Mouse (Mus musculus): ENCODE measurements around the gene 1810049J17Rik. TPM values are rescaled to one million over a fixed set of nuclear protein-coding genes. Genes with fewer than 3 reads are reported as not detected.

1810049J17Rik gene
- polyA plus RNA-seq, 1 experiment: 9.7 TPM

DNA sequence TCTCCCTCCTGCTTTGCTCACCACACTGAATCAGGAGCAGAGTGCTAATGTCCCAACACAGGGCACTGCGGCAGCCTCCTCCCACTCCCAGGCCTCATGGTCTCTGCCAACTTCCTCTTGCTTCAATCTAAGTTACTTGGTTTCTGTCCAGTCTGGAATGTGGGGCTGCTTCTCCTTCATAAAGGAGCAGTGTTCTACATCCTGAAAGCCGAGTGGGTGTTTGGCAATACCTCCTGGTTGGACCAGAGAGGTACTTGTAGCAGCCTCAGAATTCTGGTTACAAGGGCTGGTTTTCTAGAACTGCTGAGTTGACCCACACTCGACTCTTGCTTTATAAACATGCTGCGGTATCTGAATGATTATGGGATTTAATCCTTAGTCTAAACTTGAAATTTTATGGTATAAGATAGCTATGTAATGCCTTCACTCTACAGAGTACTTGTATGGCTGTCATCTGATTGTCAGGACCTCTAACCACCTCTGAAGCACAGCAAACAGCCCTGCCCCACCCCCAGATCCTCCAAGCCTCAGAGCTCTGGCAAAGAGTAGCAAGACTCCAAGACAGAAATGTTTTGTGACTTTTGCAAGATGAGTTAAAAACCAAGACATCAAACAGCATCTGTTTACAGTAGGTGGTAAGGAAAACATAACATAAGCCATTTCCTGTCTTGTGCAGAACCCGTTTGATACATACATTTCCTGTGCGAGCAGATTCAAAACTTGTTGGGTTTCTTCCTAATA is 36.7 kb downstream of the 1810049J17Rik start:
- TF ChIP-seq MYOG (IDR thresholded peaks at IDR 0.05; ENCODE audit: control insufficient read depth in 1 of 3, insufficient read depth in 1 of 3, insufficient read length in 2 of 3, low read depth in 2 of 3): no peak
- no peak for TF ChIP-seq MAX (IDR thresholded peaks at IDR 0.05; ENCODE audit: low read depth)
- no peak for TF ChIP-seq POLR2AphosphoS2 (IDR thresholded peaks at IDR 0.05; ENCODE audit: insufficient read length, low read depth)
- no peak for TF ChIP-seq SRF (IDR thresholded peaks at IDR 0.05; ENCODE audit: control insufficient read depth, insufficient read length, low read depth)
- no peak for TF ChIP-seq REST (IDR thresholded peaks at IDR 0.05; ENCODE audit: insufficient read depth, insufficient read length)
- no peak for TF ChIP-seq USF1 (IDR thresholded peaks at IDR 0.05; ENCODE audit: low read depth)
- TF ChIP-seq MYOD1 (IDR thresholded peaks at IDR 0.05; ENCODE audit: control insufficient read depth in 1 of 3, insufficient read length in 2 of 3, low read depth in 2 of 3): no peak
- no peak for TF ChIP-seq POLR2A (IDR thresholded peaks at IDR 0.05; ENCODE audit: insufficient read length, low read depth)
- TF ChIP-seq CEBPB (IDR thresholded peaks at IDR 0.05; ENCODE audit: insufficient read depth, poor library complexity, severe bottlenecking): no peak
- no peak overlapping the region for H3K4me2 ChIP-seq (ENCODE audit: low read depth)
- H3K4me3 ChIP-seq: no peak overlapping the region
- no peak overlapping the region for H3ac ChIP-seq (ENCODE audit: control insufficient read depth, insufficient read length)
- H3K27me3 ChIP-seq (ENCODE audit: control insufficient read depth, insufficient read depth, insufficient read length): peaks cover 3% of the 10 kb centered on the region
- H3K36me3 ChIP-seq (ENCODE audit: control insufficient read depth, insufficient read depth): no peaks in the 10 kb centered on the region
- H3K79me2 ChIP-seq (ENCODE audit: control insufficient read depth, insufficient read depth): no peaks in the 10 kb centered on the region

DNA sequence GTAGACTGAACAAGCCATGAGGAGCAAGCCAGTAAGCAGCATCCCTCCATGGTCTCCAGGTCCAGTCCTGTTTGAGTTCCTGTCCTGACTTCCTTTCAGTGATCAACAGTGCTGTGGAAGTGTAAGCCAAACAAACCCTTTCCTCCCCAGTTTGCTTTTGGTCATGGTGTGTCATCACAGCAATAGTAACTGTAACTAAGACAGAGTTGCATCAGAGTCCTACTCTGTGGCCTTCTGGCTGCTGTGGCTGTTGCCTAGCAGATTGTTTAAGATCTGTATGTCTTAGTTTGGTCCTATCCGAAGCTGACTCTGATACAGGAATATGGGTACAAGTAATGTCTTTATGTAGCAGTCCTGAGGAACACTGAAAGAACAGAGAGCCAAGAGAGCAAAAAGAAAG is 41.9 kb downstream of the 1810049J17Rik start:
- Histone ChIP-seq H3K4me3 (no peak overlapping the region), H3K36me3 (ENCODE audit: control insufficient read depth, insufficient read depth) (no peaks in the 10 kb centered on the region), H3ac (ENCODE audit: control insufficient read depth, insufficient read length) (no peak overlapping the region), H3K4me2 (ENCODE audit: low read depth) (no peak overlapping the region), H3K27me3 (ENCODE audit: control insufficient read depth, insufficient read depth, insufficient read length) (no peaks in the 10 kb centered on the region), H3K79me2 (ENCODE audit: control insufficient read depth, insufficient read depth) (no peaks in the 10 kb centered on the region)
- TF ChIP-seq POLR2A (IDR thresholded peaks at IDR 0.05; ENCODE audit: insufficient read length, low read depth) (no peak), CEBPB (IDR thresholded peaks at IDR 0.05; ENCODE audit: insufficient read depth, poor library complexity, severe bottlenecking) (no peak), TCF12 (IDR thresholded peaks at IDR 0.05; ENCODE audit: insufficient read depth, poor library complexity, severe bottlenecking) (no peak)

DNA sequence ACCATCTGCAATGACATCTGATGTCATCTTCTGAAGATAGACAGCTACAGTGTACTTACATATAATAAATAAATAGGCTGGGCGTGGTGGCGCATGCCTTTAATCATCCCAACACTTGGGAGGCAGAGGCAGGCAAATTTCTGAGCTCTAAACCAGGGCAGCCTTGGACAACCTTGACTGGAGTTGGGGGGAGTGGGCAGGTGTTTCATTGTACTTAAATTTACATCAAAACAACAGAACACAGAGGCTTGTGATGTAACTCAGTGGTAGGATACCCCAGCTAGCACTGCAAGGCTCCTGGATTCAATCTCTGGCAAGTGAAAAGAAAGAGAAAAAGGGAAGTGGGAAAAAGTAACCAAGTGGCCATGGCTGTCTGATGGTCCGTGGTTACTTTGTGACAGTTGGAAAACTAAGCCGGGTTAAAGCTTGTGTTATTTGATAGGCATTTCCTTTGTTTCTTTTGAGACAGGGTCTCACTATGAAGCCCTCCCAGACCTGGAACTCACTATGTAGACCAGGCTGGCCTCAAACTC is 46.5 kb downstream of the 1810049J17Rik start:
- Histone ChIP-seq H3K4me2 (ENCODE audit: low read depth) (no peak overlapping the region), H3K4me3 (no peak overlapping the region), H3ac (ENCODE audit: control insufficient read depth, insufficient read length) (no peak overlapping the region), H3K79me2 (ENCODE audit: control insufficient read depth, insufficient read depth) (no peaks in the 10 kb centered on the region), H3K27me3 (ENCODE audit: control insufficient read depth, insufficient read depth, insufficient read length) (no peaks in the 10 kb centered on the region), H3K36me3 (ENCODE audit: control insufficient read depth, insufficient read depth) (peaks cover 6% of the 10 kb centered on the region)
- TF ChIP-seq E2F4 (IDR thresholded peaks at IDR 0.05; ENCODE audit: insufficient read depth) (no peak), CEBPB (IDR thresholded peaks at IDR 0.05; ENCODE audit: insufficient read depth, poor library complexity, severe bottlenecking) (no peak), POLR2A (IDR thresholded peaks at IDR 0.05; ENCODE audit: insufficient read length, low read depth) (no peak), TCF12 (IDR thresholded peaks at IDR 0.05; ENCODE audit: insufficient read depth, poor library complexity, severe bottlenecking) (no peak), POLR2AphosphoS2 (IDR thresholded peaks at IDR 0.05; ENCODE audit: insufficient read length, low read depth) (no peak), SRF (IDR thresholded peaks at IDR 0.05; ENCODE audit: control insufficient read depth, insufficient read length, low read depth) (no peak), MAX (IDR thresholded peaks at IDR 0.05; ENCODE audit: low read depth) (no peak), REST (IDR thresholded peaks at IDR 0.05; ENCODE audit: insufficient read depth, insufficient read length) (no peak)

DNA sequence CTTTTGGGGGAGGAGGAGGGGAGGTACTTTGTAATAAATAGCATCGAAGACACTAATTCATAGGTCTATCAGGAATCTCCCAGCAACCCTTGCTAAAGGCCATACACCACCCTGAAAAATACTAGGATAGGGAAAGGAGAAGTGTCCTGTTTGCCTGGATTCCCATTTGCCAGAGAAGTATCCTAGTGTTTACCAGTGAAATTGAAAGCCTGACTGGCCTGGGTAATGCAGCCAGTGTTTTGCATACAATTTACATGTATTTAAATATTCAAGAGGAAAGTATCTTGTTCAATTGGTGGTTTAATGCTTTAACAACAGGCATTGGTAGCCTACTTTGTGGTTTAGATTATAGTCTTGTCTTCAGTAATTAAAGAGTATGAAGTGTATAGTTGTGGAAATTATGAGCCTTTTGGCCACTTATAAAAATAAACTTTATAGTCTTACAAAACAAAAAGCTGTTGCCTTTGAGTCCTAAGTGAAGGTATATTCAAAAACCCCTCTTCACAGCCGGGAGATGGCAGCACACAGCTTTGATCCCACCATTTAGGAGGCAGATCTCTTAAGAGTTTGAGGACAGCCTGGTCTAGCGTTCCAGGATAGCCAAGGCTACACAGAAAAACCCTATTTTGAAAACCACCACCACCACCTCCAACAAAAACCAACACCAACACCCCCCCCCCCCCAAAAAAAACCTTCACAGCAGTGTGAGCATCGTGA is 47.5 kb downstream of the 1810049J17Rik start:
- Histone ChIP-seq H3K36me3 (ENCODE audit: control insufficient read depth, insufficient read depth) (peaks cover 6% of the 10 kb centered on the region), H3K4me2 (ENCODE audit: low read depth) (no peak overlapping the region)

More for the DNA sequence above, 47.5 kb downstream of the 1810049J17Rik start:
- H3K4me3 ChIP-seq: no peak overlapping the region
- no peaks in the 10 kb centered on the region for H3K79me2 ChIP-seq (ENCODE audit: control insufficient read depth, insufficient read depth)
- no peaks in the 10 kb centered on the region for H3K27me3 ChIP-seq (ENCODE audit: control insufficient read depth, insufficient read depth, insufficient read length)
- TF ChIP-seq MYOD1 (IDR thresholded peaks at IDR 0.05; ENCODE audit: control insufficient read depth in 1 of 3, insufficient read length in 2 of 3, low read depth in 2 of 3) (no peak), POLR2AphosphoS2 (IDR thresholded peaks at IDR 0.05; ENCODE audit: insufficient read length, low read depth) (no peak), USF1 (IDR thresholded peaks at IDR 0.05; ENCODE audit: low read depth) (no peak), MAX (IDR thresholded peaks at IDR 0.05; ENCODE audit: low read depth) (no peak), SRF (IDR thresholded peaks at IDR 0.05; ENCODE audit: control insufficient read depth, insufficient read length, low read depth) (no peak), CEBPB (IDR thresholded peaks at IDR 0.05; ENCODE audit: insufficient read depth, poor library complexity, severe bottlenecking) (no peak), TCF12 (IDR thresholded peaks at IDR 0.05; ENCODE audit: insufficient read depth, poor library complexity, severe bottlenecking) (no peak), MYOG (IDR thresholded peaks at IDR 0.05; ENCODE audit: control insufficient read depth in 1 of 3, insufficient read depth in 1 of 3, insufficient read length in 2 of 3, low read depth in 2 of 3) (no peak)
- H3ac ChIP-seq (ENCODE audit: control insufficient read depth, insufficient read length): no peak overlapping the region
